Mouse (Mus musculus) testis, adult 2 months (tissue): Measurements from ENCODE around the gene Prnp.

Experiments used
- CTCF ChIP-seq: fragments of 200-500 bp; IDR thresholded peaks from 2 replicates; pipeline ENCODE4 v1.5.1; 2012; ENCODE audit warnings: low read depth, mild to moderate bottlenecking, inconsistent platforms, low read length, moderate library complexity; ENCODE audit not compliant: control insufficient read depth, insufficient read depth, insufficient replicate concordance
- POLR2A ChIP-seq: fragments of 200-500 bp; IDR thresholded peaks from 2 replicates; pipeline ENCODE4 v1.6.1; 2012; ENCODE audit warnings: low read depth, mild to moderate bottlenecking, inconsistent platforms, low read length, moderate library complexity; ENCODE audit not compliant: control insufficient read depth

GRCm38 (mm10) chr2:131907311-131907710 is 2.4 kb upstream of the Prnp start:
- no peak for TF ChIP-seq CTCF
- TF ChIP-seq POLR2A: no peak
